Mouse (Mus musculus) cerebral cortex, adult 2 months (tissue): ENCODE data around the gene Col23a1.

Experiments
- WGBS: fragments of 180-500 bp; shearing (Covaris S2); methylation state at CpG from one replicate; pipeline ENCODE4 v1.1.7; 2018; 5-methylcytosine and 5-hydroxymethylcytosine counted together

The Col23a1 gene

GRCm38 (mm10) chr11:51543487-51544050 is 253.8 kb downstream of the Col23a1 start:
- 72% methylated on average over 7 of the region's 7 CpGs for WGBS

- WGBS: 84% methylated on average over 2 of the region's 2 CpGs
These were observed 254.7 kb downstream of the Col23a1 start for GRCm38 (mm10) chr11:51544413-51544812.

GRCm38 (mm10) chr11:51545811-51546210 is 256.1 kb downstream of the Col23a1 start:
- 81% methylated on average over 4 of the region's 4 CpGs for WGBS

GRCm38 (mm10) chr11:51551253-51551652 is 261.5 kb downstream of the Col23a1 start:
- WGBS: 68% methylated on average over 5 of the region's 5 CpGs

GRCm38 (mm10) chr11:51552091-51552490 is 262.4 kb downstream of the Col23a1 start:
- 62% methylated on average over 3 of the region's 3 CpGs for WGBS

- WGBS: 76% methylated on average over 10 of the region's 10 CpGs
These were observed 264.9 kb downstream of the Col23a1 start for GRCm38 (mm10) chr11:51554590-51554989.

- 82% methylated on average over 2 of the region's 2 CpGs for WGBS
These were observed 265.3 kb downstream of the Col23a1 start for GRCm38 (mm10) chr11:51555066-51555465.

- 93% methylated on average over 1 of the region's 1 CpGs for WGBS
These were observed 273.6 kb downstream of the Col23a1 start for GRCm38 (mm10) chr11:51563276-51563675.

- WGBS: 40% methylated on average over 3 of the region's 3 CpGs
These were observed 275.3 kb downstream of the Col23a1 start for GRCm38 (mm10) chr11:51565062-51565461.

- WGBS: 93% methylated on average over 6 of the region's 6 CpGs
These were observed 276.2 kb downstream of the Col23a1 start for GRCm38 (mm10) chr11:51565951-51566350.

- 90% methylated on average over 4 of the region's 4 CpGs for whole genome bisulfite sequencing
These were observed 279.1 kb downstream of the Col23a1 start for GRCm38 (mm10) chr11:51568801-51569200.

- 48% methylated on average over 4 of the region's 4 CpGs for WGBS
These were observed 286.7 kb downstream of the Col23a1 start for GRCm38 (mm10) chr11:51576454-51576853.

- 88% methylated on average over 7 of the region's 7 CpGs for WGBS
These were observed 287.9 kb downstream of the Col23a1 start for GRCm38 (mm10) chr11:51577587-51577986.

GRCm38 (mm10) chr11:51579024-51579423 is 289.3 kb downstream of the Col23a1 start:
- 74% methylated on average over 4 of the region's 4 CpGs for WGBS

GRCm38 (mm10) chr11:51582713-51583112 is 293.0 kb downstream of the Col23a1 start:
- WGBS: 37% methylated on average over 8 of the region's 8 CpGs

GRCm38 (mm10) chr11:51584057-51584430 is 294.3 kb downstream of the Col23a1 start:
- WGBS: 5% methylated on average over 9 of the region's 9 CpGs

GRCm38 (mm10) chr11:51584431-51585248 is 294.9 kb downstream of the Col23a1 start, which contains the start of gene Phykpl:
Phykpl (plus strand) TSS chr11:51584757.
- WGBS: under 1% methylated on average over 59 of the region's 59 CpGs

- WGBS: 62% methylated on average over 8 of the region's 8 CpGs
These were observed 296.0 kb downstream of the Col23a1 start for GRCm38 (mm10) chr11:51585608-51586252.

GRCm38 (mm10) chr11:51586411-51586810 is 296.7 kb downstream of the Col23a1 start:
- 85% methylated on average over 13 of the region's 13 CpGs for WGBS

GRCm38 (mm10) chr11:51587059-51587458 is 297.3 kb downstream of the Col23a1 start:
- WGBS: 91% methylated on average over 1 of the region's 1 CpGs

- WGBS: 95% methylated on average over 3 of the region's 3 CpGs
These were observed 299.1 kb downstream of the Col23a1 start for GRCm38 (mm10) chr11:51588833-51589232.

- WGBS: 60% methylated on average over 7 of the region's 7 CpGs
These were observed 301.4 kb downstream of the Col23a1 start for GRCm38 (mm10) chr11:51591168-51591567.

GRCm38 (mm10) chr11:51591915-51592314 is 302.2 kb downstream of the Col23a1 start:
- WGBS: 88% methylated on average over 7 of the region's 7 CpGs
